Mouse (Mus musculus): ENCODE measurements around the gene Gm11492. TPM values are rescaled to one million over a fixed set of nuclear protein-coding genes. Genes with fewer than 3 reads are reported as not detected.

The Gm11492 gene
- not detected in 2 replicates for polyA plus RNA-seq (2012; rRNA removed; ENCODE audit: low replicate concordance)

DNA sequence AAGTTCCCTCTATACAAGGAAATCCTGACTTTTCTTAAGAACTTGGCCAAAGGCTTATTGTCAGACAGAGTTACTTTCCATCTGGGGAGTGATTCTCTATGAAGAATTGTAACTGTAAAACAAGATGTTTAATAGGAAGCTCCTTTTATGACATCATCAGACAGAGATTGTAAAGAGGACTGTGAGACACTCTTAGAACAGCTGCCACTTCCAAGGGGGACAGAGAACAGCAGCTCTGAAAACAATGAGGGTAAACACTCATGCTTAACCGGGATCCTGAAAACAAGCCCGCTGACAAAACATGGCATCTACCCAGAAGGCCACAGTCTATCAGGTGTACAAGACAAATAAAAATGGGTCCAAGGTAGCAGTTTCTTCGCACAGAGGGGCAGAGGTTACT, at the start of gene Gm11492:
Gene Gm11492, plus strand, starts transcription at position 153 of the 400 bp plus-strand sequence.

GRCm38 (mm10) chr11:87568255-87568953, 2.0 kb downstream of the Gm11492 start, which contains the start of gene Sept4:
Gene Sept4, plus strand, starts transcription at chr11:87568903.

GRCm38 (mm10) chr11:87591526-87592353, 25.3 kb downstream of the Gm11492 start, which contains the start of gene Mtmr4:
Gene Mtmr4, plus strand, starts transcription at chr11:87592162.

GRCm38 (mm10) chr11:87616790-87617474, 50.5 kb downstream of the Gm11492 start, which contains the start of gene Hsf5:
Gene Hsf5, plus strand, starts transcription at chr11:87617164.

Other genes with a start within 250 kb of the Gm11492 start
- 0.25 and 0.29 TPM in 2 replicates for gene Ppm1e, start 207.6 kb upstream of the Gm11492 start, polyA plus RNA-seq (2012; rRNA removed; ENCODE audit: low replicate concordance)
- 0.47 and 0.66 TPM in 2 replicates for gene Rad51c, start 161.7 kb upstream of the Gm11492 start, polyA plus RNA-seq (2012; rRNA removed; ENCODE audit: low replicate concordance)
- gene Tex14, start 161.6 kb upstream of the Gm11492 start, polyA plus RNA-seq (2012; rRNA removed; ENCODE audit: low replicate concordance), result 0.23 and 0.92 TPM in 2 replicates
- 16.7 and 29.4 TPM in 2 replicates for gene Sept4, start 2.2 kb downstream of the Gm11492 start, polyA plus RNA-seq (2012; rRNA removed; ENCODE audit: low replicate concordance)
- 20.6 and 28.2 TPM in 2 replicates for gene Mtmr4, start 25.5 kb downstream of the Gm11492 start, polyA plus RNA-seq (2012; rRNA removed; ENCODE audit: low replicate concordance)
- 0.06 and 0.17 TPM in 2 replicates for gene Hsf5, start 50.5 kb downstream of the Gm11492 start, polyA plus RNA-seq (2012; rRNA removed; ENCODE audit: low replicate concordance)
- gene Rnf43, start 96.1 kb downstream of the Gm11492 start, polyA plus RNA-seq (2012; rRNA removed; ENCODE audit: low replicate concordance), result 5.3 and 9.0 TPM in 2 replicates
- gene Supt4a, start 170.9 kb downstream of the Gm11492 start, polyA plus RNA-seq (2012; rRNA removed; ENCODE audit: low replicate concordance), result 43.3 and 78.5 TPM in 2 replicates
- 3.8 and 4.8 TPM in 2 replicates for gene Tspoap1, start 193.9 kb downstream of the Gm11492 start, polyA plus RNA-seq (2012; rRNA removed; ENCODE audit: low replicate concordance)
- 1.5 and 1.9 TPM in 2 replicates for gene Mpo, start 226.9 kb downstream of the Gm11492 start, polyA plus RNA-seq (2012; rRNA removed; ENCODE audit: low replicate concordance)